Mouse (Mus musculus): ENCODE data around the gene Cdkl1. TPM values are rescaled to one million over a fixed set of nuclear protein-coding genes. Genes with fewer than 3 reads are reported as not detected.
A peak's percentile ranks its signal among the peaks of the same experiment; 100 is the strongest.

Cdkl1 gene
- total and polyA plus RNA-seq, 3 experiments = 2.0 to 11.2 (median 9.3) TPM

DNA sequence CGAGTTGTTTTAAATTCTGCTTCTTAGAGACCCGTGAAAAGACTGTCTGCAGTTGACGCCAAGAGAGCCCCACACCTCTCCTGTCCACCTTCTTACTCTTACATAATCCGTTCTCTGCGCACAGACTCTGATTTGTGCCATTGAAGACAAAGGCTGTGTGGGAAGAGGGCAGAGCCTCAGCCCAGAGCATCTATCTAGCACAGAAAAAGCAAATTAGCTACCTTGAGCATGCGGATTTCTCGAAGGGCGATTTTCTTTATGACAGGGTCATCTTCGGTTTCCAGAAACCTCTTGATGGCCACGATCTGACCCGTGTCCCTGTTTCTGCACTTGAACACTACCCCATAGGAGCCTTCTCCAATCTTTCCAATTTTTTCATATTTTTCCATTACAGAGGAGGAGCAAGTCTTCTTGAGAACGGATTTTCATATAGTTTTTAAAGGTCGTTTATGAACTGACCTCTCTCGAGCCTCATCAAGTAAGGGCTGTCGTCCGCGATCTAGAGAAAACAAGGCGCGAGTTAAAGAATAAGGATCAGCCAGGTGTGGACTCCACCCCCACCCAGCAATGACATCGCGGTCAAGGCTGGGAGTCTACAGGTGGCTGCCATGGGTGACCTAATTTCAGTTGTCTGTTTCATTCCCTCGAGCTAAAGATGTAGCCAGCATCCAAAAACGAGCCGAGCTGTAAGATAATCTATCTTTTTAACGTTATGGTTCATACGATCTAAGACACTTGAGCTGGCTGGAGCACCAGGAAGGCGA lies 1.1 kb downstream of the Cdkl1 start:
- Histone ChIP-seq H3K9ac (ENCODE audit: low read depth, low read length) (peak overlapping the region; percentile 28), H3K4me3 (peak overlapping the region; percentile 71), H3K4me1 (ENCODE audit: control insufficient read depth, insufficient read depth, low read length) (no peaks in the 10 kb centered on the region), H3K27me3 (ENCODE audit: control insufficient read depth, insufficient read depth, low read length) (no peaks in the 10 kb centered on the region), H3K27ac (peak overlapping the region; percentile 33; the same call in 1 of the 2 replicates), H3K36me3 (ENCODE audit: control insufficient read depth, insufficient read depth, low read length) (no peaks in the 10 kb centered on the region), H3K79me2 (replicated peaks; ENCODE audit: control insufficient read depth, insufficient read depth, low read length) (no peaks in the 10 kb centered on the region)
- 49% methylated on average over 27 of the region's 27 CpGs for WGBS
- TF ChIP-seq EP300 (IDR thresholded peaks at IDR 0.05; ENCODE audit: insufficient read depth, low read depth, low read length) = no peak
- no peak for TF ChIP-seq CTCF (IDR thresholded peaks at IDR 0.05)
- TF ChIP-seq POLR2A (IDR thresholded peaks at IDR 0.05; ENCODE audit: insufficient read depth, low read depth, low read length) = no peak
- intact Hi-C loops (cut with DNase I) = no loop called here
- no peak for DNase-seq

DNA sequence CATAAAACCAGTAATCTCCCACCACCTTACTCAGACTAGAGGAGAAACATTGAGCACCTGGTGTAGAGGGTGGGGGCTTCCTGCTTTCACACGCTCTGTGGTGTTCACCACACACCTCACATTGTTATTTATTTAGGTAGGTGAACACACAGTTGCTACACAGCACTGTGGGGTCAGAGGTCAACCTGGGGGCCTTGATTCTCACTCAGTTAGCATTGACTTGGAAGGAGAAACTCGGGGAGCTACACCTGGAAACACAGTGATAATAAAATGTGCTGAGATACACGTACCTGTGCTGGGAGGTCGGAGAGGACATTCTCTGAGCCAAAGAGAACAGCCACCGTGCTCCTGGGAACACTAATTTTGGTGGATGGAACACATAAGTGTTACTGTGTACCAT lies 2.7 kb downstream of the Cdkl1 start:
- Histone ChIP-seq H3K27ac (no peak overlapping the region), H3K4me1 (ENCODE audit: control insufficient read depth, insufficient read depth, low read length) (no peaks in the 10 kb centered on the region), H3K27me3 (ENCODE audit: control insufficient read depth, insufficient read depth, low read length) (no peaks in the 10 kb centered on the region), H3K79me2 (replicated peaks; ENCODE audit: control insufficient read depth, insufficient read depth, low read length) (no peaks in the 10 kb centered on the region), H3K9ac (ENCODE audit: low read depth, low read length) (no peak overlapping the region), H3K36me3 (ENCODE audit: control insufficient read depth, insufficient read depth, low read length) (no peaks in the 10 kb centered on the region), H3K4me3 (no peak overlapping the region)
- WGBS = 89% methylated on average over 5 of the region's 5 CpGs
- DNase-seq = no peak
- intact Hi-C loops (cut with DNase I) = no loop called here
- TF ChIP-seq POLR2A (IDR thresholded peaks at IDR 0.05; ENCODE audit: insufficient read depth, low read depth, low read length) = no peak
- no peak for TF ChIP-seq EP300 (IDR thresholded peaks at IDR 0.05; ENCODE audit: insufficient read depth, low read depth, low read length)
- no peak for TF ChIP-seq CTCF (IDR thresholded peaks at IDR 0.05)

DNA sequence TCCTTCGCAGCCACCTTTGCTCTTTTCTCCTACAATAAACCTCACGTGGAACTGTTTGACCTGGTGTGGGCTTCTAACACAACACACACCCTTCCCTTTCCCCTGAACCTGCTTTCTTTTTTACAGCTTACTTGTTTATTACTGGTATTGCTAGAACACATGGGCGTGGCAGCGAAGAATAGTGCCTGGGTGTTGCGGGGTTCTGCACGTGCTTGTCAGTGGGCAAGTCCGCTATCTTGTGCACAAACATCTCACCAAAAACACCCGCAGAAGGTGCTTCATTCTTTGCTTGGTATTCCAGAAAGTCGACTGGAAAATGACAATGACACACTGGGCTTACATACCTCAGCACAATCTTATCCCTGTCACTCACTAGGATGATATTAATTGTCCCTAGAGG lies 5.6 kb downstream of the Cdkl1 start:
- no peaks in the 10 kb centered on the region for H3K79me2 ChIP-seq (replicated peaks; ENCODE audit: control insufficient read depth, insufficient read depth, low read length)
- H3K4me3 ChIP-seq = no peak overlapping the region
- 82% methylated on average over 9 of the region's 9 CpGs for WGBS
- no peak overlapping the region for H3K9ac ChIP-seq (ENCODE audit: low read depth, low read length)
- intact Hi-C loops (cut with DNase I) = no loop called here
- no peaks in the 10 kb centered on the region for H3K36me3 ChIP-seq (ENCODE audit: control insufficient read depth, insufficient read depth, low read length)
- DNase-seq = no peak
- H3K27ac ChIP-seq = no peak overlapping the region
- TF ChIP-seq EP300 (IDR thresholded peaks at IDR 0.05; ENCODE audit: insufficient read depth, low read depth, low read length) (no peak), CTCF (IDR thresholded peaks at IDR 0.05) (no peak), POLR2A (IDR thresholded peaks at IDR 0.05; ENCODE audit: insufficient read depth, low read depth, low read length) (no peak)
- no peaks in the 10 kb centered on the region for H3K27me3 ChIP-seq (ENCODE audit: control insufficient read depth, insufficient read depth, low read length)
- H3K4me1 ChIP-seq (ENCODE audit: control insufficient read depth, insufficient read depth, low read length) = no peaks in the 10 kb centered on the region

DNA sequence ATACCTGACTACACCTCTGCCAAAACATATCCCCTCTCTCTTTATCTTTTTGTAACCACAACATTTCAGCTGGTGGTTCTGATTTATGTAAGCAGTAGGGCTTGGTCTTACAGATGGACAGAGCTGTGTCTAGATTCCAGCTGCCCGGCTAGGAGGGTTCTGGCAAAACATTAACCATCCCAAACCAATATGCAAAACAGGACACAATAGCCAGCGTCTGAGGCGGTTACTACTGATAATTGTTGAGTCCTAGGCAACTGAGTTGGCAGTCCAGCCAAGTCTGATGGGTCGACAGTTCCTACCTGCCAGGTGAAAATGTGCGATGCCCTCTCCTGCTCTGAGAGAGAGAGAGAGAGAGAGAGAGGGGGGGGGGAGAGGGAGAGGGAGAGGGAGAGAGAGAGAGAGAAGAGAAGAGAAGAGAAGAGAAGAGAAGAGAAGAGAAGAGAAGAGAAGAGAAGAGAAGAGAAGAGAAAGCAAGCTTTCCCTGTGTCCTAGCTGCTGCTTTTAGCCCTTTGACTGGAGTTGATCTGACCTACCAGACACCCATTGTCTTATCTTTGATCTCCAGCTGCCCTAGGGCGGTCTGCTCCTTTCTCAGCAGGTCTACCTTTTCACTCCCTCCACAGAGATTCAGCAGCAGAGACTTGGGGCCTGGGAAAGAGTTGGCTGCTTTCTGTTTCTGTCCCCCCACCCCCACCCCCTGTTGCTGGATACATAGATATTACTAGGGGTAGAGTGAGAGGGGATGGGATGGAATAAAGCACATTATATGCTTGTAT lies 7.6 kb downstream of the Cdkl1 start:
- 78% methylated on average over 6 of the region's 6 CpGs for WGBS
- no peak overlapping the region for H3K9ac ChIP-seq (ENCODE audit: low read depth, low read length)

DNA sequence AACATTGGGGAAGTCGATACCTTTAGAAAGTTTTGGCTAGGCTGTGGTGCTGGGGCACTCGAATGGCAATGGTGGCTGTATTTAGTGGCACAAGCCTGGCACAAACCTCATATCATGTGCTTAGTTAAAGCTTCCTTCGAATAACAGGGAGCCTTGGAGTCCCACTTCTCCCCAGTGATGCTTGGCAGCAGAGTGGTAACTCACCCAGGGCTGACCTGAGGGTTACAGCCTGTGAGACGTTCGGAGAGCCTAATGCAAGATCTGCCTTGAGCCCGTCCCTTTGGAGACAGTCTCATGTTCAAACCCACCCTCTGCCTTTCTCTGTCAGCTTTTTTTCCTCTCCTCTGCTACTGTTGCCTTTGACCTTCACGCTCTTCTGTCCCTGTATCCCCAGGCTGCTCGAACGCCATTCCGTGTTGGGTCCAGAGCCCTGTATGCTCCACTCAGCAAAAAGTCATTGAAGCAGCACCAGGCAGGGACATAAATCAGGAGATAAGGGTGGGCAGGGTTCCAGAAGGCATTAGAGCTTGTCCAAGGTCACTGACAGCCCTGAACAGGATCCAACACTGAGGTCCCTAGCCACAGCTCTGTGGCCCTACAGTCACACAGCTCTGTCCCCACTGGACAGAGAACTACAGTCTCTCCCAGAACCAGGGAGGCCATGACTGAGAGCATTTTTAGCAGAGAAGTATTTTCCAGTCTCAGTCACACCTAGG lies 9.0 kb downstream of the Cdkl1 start:
- no peaks in the 10 kb centered on the region for H3K79me2 ChIP-seq (replicated peaks; ENCODE audit: control insufficient read depth, insufficient read depth, low read length)
- H3K4me1 ChIP-seq (ENCODE audit: control insufficient read depth, insufficient read depth, low read length) = no peaks in the 10 kb centered on the region
- no peak for TF ChIP-seq EP300 (IDR thresholded peaks at IDR 0.05; ENCODE audit: insufficient read depth, low read depth, low read length)
- TF ChIP-seq POLR2A (IDR thresholded peaks at IDR 0.05; ENCODE audit: insufficient read depth, low read depth, low read length) = no peak
- no peak for TF ChIP-seq CTCF (IDR thresholded peaks at IDR 0.05)
- no peak for DNase-seq
- H3K9ac ChIP-seq (ENCODE audit: low read depth, low read length) = no peak overlapping the region
- 64% methylated on average over 10 of the region's 10 CpGs for WGBS
- H3K36me3 ChIP-seq (ENCODE audit: control insufficient read depth, insufficient read depth, low read length) = no peaks in the 10 kb centered on the region
- H3K27me3 ChIP-seq (ENCODE audit: control insufficient read depth, insufficient read depth, low read length) = no peaks in the 10 kb centered on the region
- H3K27ac ChIP-seq = no peak overlapping the region
- no peak overlapping the region for H3K4me3 ChIP-seq
- intact Hi-C loops (cut with DNase I) = no loop called here

More for the DNA sequence above, 7.6 kb downstream of the Cdkl1 start:
- Histone ChIP-seq H3K27me3 (ENCODE audit: control insufficient read depth, insufficient read depth, low read length) (no peaks in the 10 kb centered on the region), H3K79me2 (replicated peaks; ENCODE audit: control insufficient read depth, insufficient read depth, low read length) (no peaks in the 10 kb centered on the region), H3K4me1 (ENCODE audit: control insufficient read depth, insufficient read depth, low read length) (no peaks in the 10 kb centered on the region), H3K36me3 (ENCODE audit: control insufficient read depth, insufficient read depth, low read length) (no peaks in the 10 kb centered on the region), H3K4me3 (no peak overlapping the region), H3K27ac (no peak overlapping the region)
- no peak for DNase-seq
- intact Hi-C loops (cut with DNase I) = no loop called here
- no peak for TF ChIP-seq EP300 (IDR thresholded peaks at IDR 0.05; ENCODE audit: insufficient read depth, low read depth, low read length)

Measured in heart, adult 2 months (tissue).